Mouse (Mus musculus): ENCODE data around the gene Dpf3. TPM values are rescaled to one million over a fixed set of nuclear protein-coding genes. Genes with fewer than 3 reads are reported as not detected.

The Dpf3 gene
- polyA plus RNA-seq (2014; fragmentation: Illumina TruSeq; extraction: RNeasy Lipid Tissue Mini Kit (QIAGEN cat#74804); ENCODE audit: low read depth, low replicate concordance) = 13.7 TPM

DNA sequence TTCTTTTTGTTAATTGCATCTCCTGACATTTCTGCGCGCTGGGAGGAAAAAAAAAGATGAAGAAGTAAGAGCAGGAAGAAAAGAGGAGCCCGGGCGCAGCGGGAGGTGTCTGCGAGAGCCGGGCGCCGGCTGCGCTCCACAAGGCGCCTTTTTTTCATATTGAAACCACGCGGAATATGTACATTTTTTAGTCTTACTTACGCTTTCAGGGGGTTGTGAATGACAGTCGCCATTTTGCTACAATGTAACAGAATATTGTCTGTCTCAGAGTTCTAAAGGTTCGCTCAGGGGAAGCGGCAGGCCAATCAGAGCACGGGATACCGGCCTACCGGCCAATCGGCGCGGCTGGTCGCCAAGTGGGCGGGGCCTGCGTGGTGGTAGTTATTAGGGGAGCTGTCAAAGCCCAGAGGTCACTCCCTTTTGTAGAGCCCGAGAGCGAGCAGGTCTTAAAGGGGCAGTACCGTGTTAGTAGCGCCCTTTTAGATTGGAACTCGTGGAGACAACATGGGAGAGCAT, at the start of gene Dpf3:
TSS of gene Dpf3 (minus strand) at position 241 of the 516 bp plus-strand sequence.

DNA sequence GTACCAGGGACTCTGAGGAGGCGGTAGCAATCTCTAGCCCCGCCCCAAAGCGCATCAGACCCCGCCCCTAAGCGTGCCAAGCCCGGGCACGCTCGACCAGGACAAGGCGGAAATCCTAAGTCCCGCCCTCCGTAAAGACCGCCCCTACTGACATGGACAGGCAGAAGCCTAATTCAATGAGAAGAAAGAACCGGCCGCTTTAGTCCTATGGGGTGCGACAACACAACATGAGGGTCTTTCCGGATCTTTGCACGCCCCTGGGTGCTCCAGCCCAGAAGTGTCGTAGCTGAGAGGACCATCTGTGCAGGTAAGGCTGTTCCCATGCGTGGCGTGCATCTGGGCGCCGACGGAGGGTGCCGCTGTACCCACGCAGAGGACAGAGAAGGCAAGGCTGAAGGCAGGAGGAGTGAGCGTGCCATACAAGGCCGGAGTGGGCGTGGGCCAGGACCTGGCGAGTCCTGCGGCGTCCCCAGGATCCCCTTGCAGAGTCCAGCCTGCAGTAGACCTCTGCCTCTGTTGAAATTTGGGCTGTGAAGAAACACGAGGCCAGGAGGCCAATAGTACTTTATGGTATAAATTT, 32.9 kb upstream of the Dpf3 start, which contains the start of gene Dcaf4:
TSS of gene Dcaf4 (plus strand) at position 156 of the 580 bp plus-strand sequence.

Other genes starting within 250 kb of the Dpf3 start
- gene Dcaf4, start 32.8 kb upstream of the Dpf3 start, polyA plus RNA-seq (2014; fragmentation: Illumina TruSeq; extraction: RNeasy Lipid Tissue Mini Kit (QIAGEN cat#74804); ENCODE audit: low read depth, low replicate concordance) = 2.8 TPM
- 8.5 TPM for gene Zfyve1, start 109.5 kb upstream of the Dpf3 start, polyA plus RNA-seq (2014; fragmentation: Illumina TruSeq; extraction: RNeasy Lipid Tissue Mini Kit (QIAGEN cat#74804); ENCODE audit: low read depth, low replicate concordance)
- 270 TPM for gene Rbm25, start 143.5 kb upstream of the Dpf3 start, polyA plus RNA-seq (2014; fragmentation: Illumina TruSeq; extraction: RNeasy Lipid Tissue Mini Kit (QIAGEN cat#74804); ENCODE audit: low read depth, low replicate concordance)
- gene Psen1, start 200.4 kb upstream of the Dpf3 start, polyA plus RNA-seq (2014; fragmentation: Illumina TruSeq; extraction: RNeasy Lipid Tissue Mini Kit (QIAGEN cat#74804); ENCODE audit: low read depth, low replicate concordance) = 96.1 TPM

All from testis, adult 10 weeks (tissue).